Mouse (Mus musculus) right cerebral cortex, postnatal 10 days (tissue): ENCODE measurements at regions not wholly inside any gene's neighbourhood (a gene's known extent, or its start where the extent isn't known, plus 50 kb on each side); places are given as distances from the start of the nearest gene placed in this dataset.

Experiments
- DNase-seq, 2 experiments: peaks; one replicate each; pipeline ENCODE4 v3.0.0; 2021; ENCODE audit warnings: low spot score in 2 of 2

- no peak for DNase-seq
These were observed 94.0 kb downstream of the Hes1 start for GRCm38 (mm10) chr16:30158184-30158583.

GRCm38 (mm10) chr16:30160399-30160798, 96.2 kb downstream of the Hes1 start:
- DNase-seq, result no peak

GRCm38 (mm10) chr16:30163303-30163702, 99.1 kb downstream of the Hes1 start:
- no peak for DNase-seq

- no peak for DNase-seq
These were observed 101.5 kb downstream of the Hes1 start for GRCm38 (mm10) chr16:30165667-30166180.

GRCm38 (mm10) chr16:30171381-30172079, 95.8 kb downstream of the Cpn2 start:
- peak; percentile 69 to 76 for DNase-seq

GRCm38 (mm10) chr16:30172136-30172731, 95.1 kb downstream of the Cpn2 start:
- no peak for DNase-seq

- peak; percentile 84 to 88 for DNase-seq
These were observed 94.5 kb downstream of the Cpn2 start for GRCm38 (mm10) chr16:30172798-30173202.

- peak in 1 of 2 experiments; percentile 65 for DNase-seq
These were observed 93.1 kb downstream of the Cpn2 start for GRCm38 (mm10) chr16:30173953-30174874.

- DNase-seq, result no peak
These were observed 91.0 kb downstream of the Cpn2 start for GRCm38 (mm10) chr16:30176306-30176705.

GRCm38 (mm10) chr16:30177769-30178168, 89.5 kb downstream of the Cpn2 start:
- no peak for DNase-seq

GRCm38 (mm10) chr16:30178596-30178995, 88.7 kb downstream of the Cpn2 start:
- no peak for DNase-seq

GRCm38 (mm10) chr16:30179504-30179976, 87.8 kb downstream of the Cpn2 start:
- no peak for DNase-seq

GRCm38 (mm10) chr16:30181116-30181515, 86.2 kb downstream of the Cpn2 start:
- no peak for DNase-seq

- peak; percentile 85 to 89 for DNase-seq
These were observed 82.6 kb downstream of the Cpn2 start for GRCm38 (mm10) chr16:30184591-30185265.

- DNase-seq, result no peak
These were observed 81.6 kb downstream of the Cpn2 start for GRCm38 (mm10) chr16:30185707-30186106.

- DNase-seq, result no peak
These were observed 81.0 kb downstream of the Cpn2 start for GRCm38 (mm10) chr16:30186201-30186700.

- no peak for DNase-seq
These were observed 80.5 kb downstream of the Cpn2 start for GRCm38 (mm10) chr16:30186701-30187270.

GRCm38 (mm10) chr16:30187400-30187799, 79.9 kb downstream of the Cpn2 start:
- DNase-seq, result no peak

GRCm38 (mm10) chr16:30187907-30188414, 79.3 kb downstream of the Cpn2 start:
- DNase-seq, result peak; percentile 91

- DNase-seq, result peak; percentile 82 to 85
These were observed 78.4 kb downstream of the Cpn2 start for GRCm38 (mm10) chr16:30188769-30189430.
